Mouse (Mus musculus): ENCODE data around the gene Tsen54. TPM values are rescaled to one million over a fixed set of nuclear protein-coding genes. Genes with fewer than 3 reads are reported as not detected.
A peak's percentile ranks its signal among the peaks of the same experiment; 100 is the strongest.

Tsen54 gene
- polyA plus RNA-seq, 1 experiment = 12.2 TPM

DNA sequence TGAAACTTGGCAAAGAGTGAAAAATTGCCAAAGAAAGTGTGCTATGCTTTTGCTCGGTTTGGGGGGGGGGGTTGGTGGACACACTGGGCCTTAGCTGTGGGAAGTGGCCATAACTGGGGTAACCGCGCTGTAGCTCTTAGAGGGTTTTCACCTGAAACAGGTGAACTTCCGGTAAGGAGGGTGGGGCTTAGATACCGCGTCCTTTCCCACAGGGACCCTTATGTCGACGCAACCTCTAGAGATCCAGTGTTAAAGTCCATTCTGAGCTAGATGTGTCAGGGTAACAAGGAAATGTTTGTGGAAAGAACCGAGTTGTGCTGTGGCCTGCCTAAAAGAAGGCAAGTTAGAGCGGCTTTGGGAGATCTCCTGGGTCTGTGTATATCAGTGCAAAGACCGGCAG, 10.3 kb downstream of the Tsen54 start:
- Histone ChIP-seq H3K4me3 (ENCODE audit: insufficient read depth, low read length) (peak overlapping the region; percentile 54), H3K4me1 (ENCODE audit: control insufficient read depth, insufficient read depth, low read length) (peaks cover 8% of the 10 kb centered on the region; the same call in 1 of the 2 replicates), H3K27ac (ENCODE audit: insufficient read depth, low read length) (no peak overlapping the region)
- TF ChIP-seq POLR2A (IDR thresholded peaks at IDR 0.05; ENCODE audit: low read depth, low read length) = no peak
- TF ChIP-seq CTCF (IDR thresholded peaks at IDR 0.05; ENCODE audit: borderline replicate concordance, insufficient read depth, low read length) = no peak

DNA sequence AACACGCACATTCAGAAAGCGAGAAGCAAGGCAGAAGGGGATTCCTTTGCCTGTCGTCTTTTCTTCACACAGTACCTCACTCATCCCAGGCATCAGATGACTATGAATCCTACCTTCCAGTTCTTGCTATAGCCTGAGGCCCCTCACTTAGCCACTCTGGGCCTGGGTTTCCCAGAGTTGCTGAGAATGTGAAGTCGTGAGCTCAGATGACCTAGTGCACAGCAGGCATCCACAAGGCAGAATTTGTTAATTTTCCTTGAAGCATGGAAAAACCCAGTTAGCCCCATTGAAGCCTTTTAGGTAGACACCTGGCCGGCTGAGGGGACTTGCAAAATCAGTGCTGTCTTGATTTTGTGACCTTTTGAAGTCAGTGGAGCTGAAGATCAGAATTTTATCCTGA, 12.0 kb downstream of the Tsen54 start:
- TF ChIP-seq POLR2A (IDR thresholded peaks at IDR 0.05; ENCODE audit: low read depth, low read length) = no peak
- TF ChIP-seq CTCF (IDR thresholded peaks at IDR 0.05; ENCODE audit: borderline replicate concordance, insufficient read depth, low read length) = no peak
- Histone ChIP-seq H3K4me1 (ENCODE audit: control insufficient read depth, insufficient read depth, low read length) (peaks cover 4% of the 10 kb centered on the region; the same call in 1 of the 2 replicates), H3K27ac (ENCODE audit: insufficient read depth, low read length) (no peak overlapping the region), H3K4me3 (ENCODE audit: insufficient read depth, low read length) (no peak overlapping the region)

DNA sequence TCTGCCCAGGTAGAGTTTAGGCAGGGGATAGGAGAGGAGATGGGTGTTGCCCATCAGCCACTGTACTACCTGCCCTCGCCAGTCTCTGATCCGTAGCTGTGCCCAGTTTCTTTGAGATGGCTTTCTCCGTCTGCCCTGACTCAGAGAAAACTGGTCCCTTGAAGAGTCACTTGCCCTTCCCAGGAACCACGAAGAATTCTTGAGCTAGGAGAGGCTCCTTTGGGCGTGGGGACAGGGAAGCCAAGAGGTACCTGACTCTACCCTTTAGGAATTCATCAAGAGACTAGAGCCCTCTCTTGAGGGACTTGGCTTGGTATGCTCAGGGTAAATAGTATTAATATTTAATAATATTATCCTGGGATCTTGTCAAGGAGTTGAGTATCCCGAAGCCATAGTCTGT, 13.1 kb downstream of the Tsen54 start:
- no peak overlapping the region for H3K27ac ChIP-seq (ENCODE audit: insufficient read depth, low read length)
- no peak overlapping the region for H3K4me3 ChIP-seq (ENCODE audit: insufficient read depth, low read length)
- TF ChIP-seq CTCF (IDR thresholded peaks at IDR 0.05; ENCODE audit: borderline replicate concordance, insufficient read depth, low read length) = no peak
- TF ChIP-seq POLR2A (IDR thresholded peaks at IDR 0.05; ENCODE audit: low read depth, low read length) = no peak
- H3K4me1 ChIP-seq (ENCODE audit: control insufficient read depth, insufficient read depth, low read length) = peaks cover 4% of the 10 kb centered on the region; the same call in 1 of the 2 replicates

DNA sequence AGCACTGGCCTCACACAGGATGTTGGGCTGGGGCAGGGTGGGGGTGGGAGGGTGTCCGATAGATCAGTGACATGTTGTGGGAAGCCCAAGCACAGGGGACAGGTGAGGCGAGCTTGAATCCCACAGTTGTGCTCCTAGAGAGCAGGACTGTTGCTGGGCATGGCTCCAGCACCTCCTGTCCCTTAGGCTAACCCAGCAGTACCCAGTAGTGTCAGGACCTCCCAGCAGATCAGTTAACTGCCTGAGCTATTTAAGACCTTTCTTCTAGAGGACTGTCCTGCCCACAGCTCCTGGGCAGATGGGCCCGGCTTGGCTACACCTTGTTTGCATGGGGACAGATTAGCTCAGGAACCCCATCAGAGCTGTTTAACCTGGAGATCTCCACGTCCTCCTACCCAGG, 14.5 kb downstream of the Tsen54 start:
- Histone ChIP-seq H3K4me1 (ENCODE audit: control insufficient read depth, insufficient read depth, low read length) (peaks cover 4% of the 10 kb centered on the region), H3K4me3 (ENCODE audit: insufficient read depth, low read length) (no peak overlapping the region), H3K27ac (ENCODE audit: insufficient read depth, low read length) (no peak overlapping the region)
- TF ChIP-seq POLR2A (IDR thresholded peaks at IDR 0.05; ENCODE audit: low read depth, low read length) = no peak
- TF ChIP-seq CTCF (IDR thresholded peaks at IDR 0.05; ENCODE audit: borderline replicate concordance, insufficient read depth, low read length) = no peak

DNA sequence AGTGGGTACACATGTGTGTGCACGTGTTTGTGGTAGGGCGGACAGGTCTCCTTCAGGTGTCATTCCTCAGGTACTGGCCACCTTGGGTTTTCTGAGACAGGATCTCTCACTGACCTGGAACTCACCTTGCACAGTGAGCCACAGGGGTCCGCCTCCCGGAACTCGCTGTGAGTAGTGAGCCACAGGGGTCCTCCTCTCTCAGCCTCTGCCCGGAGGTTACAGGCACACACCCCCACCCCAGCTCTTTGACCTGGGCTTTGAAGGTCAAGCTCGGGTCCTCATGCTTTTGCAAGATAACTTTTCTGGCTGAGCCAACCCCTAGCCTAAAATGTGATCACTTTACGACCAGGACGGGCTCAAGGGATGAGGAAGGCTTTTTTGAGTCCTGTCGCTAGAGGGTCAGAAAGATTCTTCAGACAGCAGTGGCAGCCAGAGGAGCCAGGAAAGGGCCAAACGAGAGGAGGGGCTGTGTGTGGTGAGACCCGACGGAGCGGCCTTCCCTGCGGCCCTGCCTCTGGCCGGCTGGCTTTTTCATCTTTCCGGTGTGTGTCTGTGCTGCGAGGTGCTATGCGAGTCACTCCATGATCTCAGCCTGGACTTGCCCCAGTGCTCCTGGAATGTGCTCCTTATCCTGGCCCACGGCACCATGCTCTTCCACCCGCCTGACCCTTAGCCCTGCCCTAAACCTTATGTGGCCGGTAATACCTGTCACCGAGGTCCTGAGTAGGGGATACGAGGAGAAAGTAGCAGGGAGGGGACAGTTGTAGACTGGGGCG, 16.2 kb downstream of the Tsen54 start:
- Histone ChIP-seq H3K27ac (ENCODE audit: insufficient read depth, low read length) (no peak overlapping the region), H3K4me1 (ENCODE audit: control insufficient read depth, insufficient read depth, low read length) (peaks cover 4% of the 10 kb centered on the region), H3K4me3 (ENCODE audit: insufficient read depth, low read length) (no peak overlapping the region)
- TF ChIP-seq CTCF (IDR thresholded peaks at IDR 0.05; ENCODE audit: borderline replicate concordance, insufficient read depth, low read length) (no peak), POLR2A (IDR thresholded peaks at IDR 0.05; ENCODE audit: low read depth, low read length) (no peak)

DNA sequence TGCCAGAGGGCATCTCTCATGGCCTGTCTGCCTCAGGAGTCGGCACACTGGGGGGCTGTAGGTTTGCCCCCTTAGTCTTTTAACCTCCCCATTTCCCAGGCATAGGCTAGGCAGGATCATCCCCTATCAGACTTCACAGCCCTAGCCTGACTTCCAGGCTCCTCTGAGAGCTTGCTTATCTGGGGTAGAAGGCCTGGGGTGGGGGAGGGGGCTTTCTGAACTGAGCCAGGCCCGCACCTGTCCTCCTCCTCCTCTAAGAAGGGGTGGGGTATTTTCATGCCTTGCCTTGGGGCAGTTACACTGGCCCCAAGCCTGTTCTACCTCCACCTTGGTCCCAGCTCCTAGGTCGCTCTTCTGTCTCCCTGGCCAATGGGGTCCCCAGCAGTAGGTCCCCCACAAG, 17.0 kb downstream of the Tsen54 start:
- H3K4me1 ChIP-seq (ENCODE audit: control insufficient read depth, insufficient read depth, low read length) = peaks cover 4% of the 10 kb centered on the region
- no peak for TF ChIP-seq POLR2A (IDR thresholded peaks at IDR 0.05; ENCODE audit: low read depth, low read length)
- no peak for TF ChIP-seq CTCF (IDR thresholded peaks at IDR 0.05; ENCODE audit: borderline replicate concordance, insufficient read depth, low read length)
- no peak overlapping the region for H3K27ac ChIP-seq (ENCODE audit: insufficient read depth, low read length)
- no peak overlapping the region for H3K4me3 ChIP-seq (ENCODE audit: insufficient read depth, low read length)

DNA sequence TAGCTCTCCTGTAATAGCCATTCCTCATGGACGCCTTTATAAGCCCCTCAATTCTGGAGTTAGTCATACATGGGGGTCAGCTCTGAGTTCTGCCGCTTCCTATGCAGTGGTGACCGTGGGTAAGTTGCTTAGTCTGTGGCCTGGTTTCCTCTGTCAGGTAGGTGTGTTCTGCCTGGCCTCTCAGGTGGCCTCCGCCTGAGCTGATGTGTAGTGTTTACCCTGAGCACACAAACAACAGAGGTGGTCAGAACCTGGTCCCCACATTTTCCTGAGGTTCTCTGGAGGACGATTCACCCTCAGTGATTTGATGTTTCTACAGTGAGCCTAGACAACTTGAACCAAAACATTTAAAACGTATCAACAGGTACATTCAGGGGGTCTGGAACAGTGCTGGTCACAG, 17.5 kb downstream of the Tsen54 start:
- H3K27ac ChIP-seq (ENCODE audit: insufficient read depth, low read length) = no peak overlapping the region
- H3K4me1 ChIP-seq (ENCODE audit: control insufficient read depth, insufficient read depth, low read length) = peaks cover 4% of the 10 kb centered on the region
- no peak for TF ChIP-seq CTCF (IDR thresholded peaks at IDR 0.05; ENCODE audit: borderline replicate concordance, insufficient read depth, low read length)
- H3K4me3 ChIP-seq (ENCODE audit: insufficient read depth, low read length) = no peak overlapping the region

DNA sequence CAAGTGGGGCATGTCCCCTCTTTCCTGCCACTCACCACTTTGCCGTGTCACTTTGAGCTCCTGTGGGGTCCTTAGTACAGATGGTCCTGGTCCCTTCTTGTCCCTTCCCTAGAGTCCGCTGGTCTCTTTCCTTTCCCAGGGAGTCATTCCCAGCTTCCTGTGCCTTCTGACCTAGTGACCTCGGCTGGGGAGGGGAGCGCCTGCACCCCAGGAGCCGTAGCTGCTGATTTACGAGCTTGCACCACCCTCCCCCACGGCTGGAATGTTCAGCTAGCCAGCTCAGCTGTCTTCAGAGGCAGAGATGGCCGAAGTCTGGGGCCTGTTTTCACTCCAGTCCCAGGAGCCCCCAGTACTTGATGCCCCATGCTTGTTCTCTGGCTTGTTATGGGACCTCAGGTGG, 18.0 kb downstream of the Tsen54 start:
- no peak overlapping the region for H3K27ac ChIP-seq (ENCODE audit: insufficient read depth, low read length)
- peaks cover 2% of the 10 kb centered on the region for H3K4me1 ChIP-seq (ENCODE audit: control insufficient read depth, insufficient read depth, low read length)
- no peak overlapping the region for H3K4me3 ChIP-seq (ENCODE audit: insufficient read depth, low read length)

DNA sequence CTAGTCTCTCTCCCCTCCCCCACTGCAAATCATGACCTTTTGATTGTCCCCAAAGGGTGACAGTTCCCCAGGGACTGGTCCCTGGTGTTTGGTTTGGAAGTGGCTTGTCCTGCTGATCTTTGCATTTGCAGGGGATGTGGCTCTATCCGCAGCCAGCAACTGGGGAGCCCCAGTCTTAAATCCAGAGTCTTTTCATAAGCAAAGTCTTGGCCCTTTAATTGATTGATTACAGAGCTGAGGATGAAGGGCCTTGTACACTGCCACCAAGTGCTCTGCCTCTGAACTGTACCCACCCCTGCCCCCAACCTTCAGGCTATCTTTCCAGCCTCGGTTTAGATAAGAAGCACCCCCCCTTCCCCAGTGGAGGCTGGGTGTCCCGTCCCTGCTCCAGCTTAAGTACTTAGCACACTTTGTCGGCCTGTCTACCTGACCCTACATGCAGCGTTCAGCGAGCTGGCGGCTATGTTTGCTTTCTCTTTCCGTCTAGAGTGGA, 18.5 kb downstream of the Tsen54 start:
- Histone ChIP-seq H3K4me3 (ENCODE audit: insufficient read depth, low read length) (no peak overlapping the region), H3K4me1 (ENCODE audit: control insufficient read depth, insufficient read depth, low read length) (no peaks in the 10 kb centered on the region; the same call in 1 of the 2 replicates), H3K27ac (ENCODE audit: insufficient read depth, low read length) (no peak overlapping the region)
- TF ChIP-seq POLR2A (IDR thresholded peaks at IDR 0.05; ENCODE audit: low read depth, low read length) = no peak
- TF ChIP-seq CTCF (IDR thresholded peaks at IDR 0.05; ENCODE audit: borderline replicate concordance, insufficient read depth, low read length) = no peak

More for the DNA sequence above, 18.0 kb downstream of the Tsen54 start:
- TF ChIP-seq POLR2A (IDR thresholded peaks at IDR 0.05; ENCODE audit: low read depth, low read length) (no peak), CTCF (IDR thresholded peaks at IDR 0.05; ENCODE audit: borderline replicate concordance, insufficient read depth, low read length) (no peak)

DNA sequence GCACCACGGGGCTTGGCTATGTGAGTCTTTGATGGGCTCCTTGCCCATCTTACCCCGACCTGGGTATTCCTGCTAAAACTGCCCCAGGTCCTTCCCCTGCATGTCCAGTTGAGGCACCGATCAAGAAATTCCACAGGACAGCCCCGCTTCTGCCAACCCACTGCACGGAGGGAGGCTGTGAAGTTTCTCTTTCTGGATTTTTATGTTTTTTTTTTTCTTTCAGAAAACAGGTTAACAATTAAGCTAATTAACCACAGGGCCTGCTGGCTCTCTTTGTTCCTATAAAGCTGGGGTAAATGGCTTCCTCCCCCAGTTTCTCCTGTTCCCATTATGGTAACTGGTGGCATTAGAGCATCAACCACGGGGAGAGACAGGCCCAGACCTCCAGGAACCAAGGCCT, 19.5 kb downstream of the Tsen54 start:
- TF ChIP-seq POLR2A (IDR thresholded peaks at IDR 0.05; ENCODE audit: low read depth, low read length) = no peak
- no peak for TF ChIP-seq CTCF (IDR thresholded peaks at IDR 0.05; ENCODE audit: borderline replicate concordance, insufficient read depth, low read length)
- H3K27ac ChIP-seq (ENCODE audit: insufficient read depth, low read length) = no peak overlapping the region
- H3K4me3 ChIP-seq (ENCODE audit: insufficient read depth, low read length) = no peak overlapping the region
- no peaks in the 10 kb centered on the region; the same call in 1 of the 2 replicates for H3K4me1 ChIP-seq (ENCODE audit: control insufficient read depth, insufficient read depth, low read length)

Measured in embryonic fibroblast, embryonic 13.5 days (primary cell).